Mouse (Mus musculus) liver, embryonic 16.5 days (tissue): ENCODE data around the gene Ppm1l. TPM values are rescaled to one million over a fixed set of nuclear protein-coding genes. Genes with fewer than 3 reads are reported as not detected.

Experiments
- ATAC-seq: fragments of 200-750 bp; cut with Nextera tagmentation; 2 replicates; pipeline ENCODE4 v1.8.0; 2017; ENCODE audit warnings: low read depth, mild to moderate bottlenecking, moderate number of reproducible peaks, moderate library complexity
- H3K27ac ChIP-seq: fragments of 300-500 bp; sonication (generic); 2 replicates; pipeline ENCODE4 v1.5.1; 2014; ENCODE audit warnings: mild to moderate bottlenecking, low read length
- H3K27me3 ChIP-seq: fragments of 300-500 bp; sonication (generic); 2 replicates; pipeline ENCODE4 v1.6.1; 2014; ENCODE audit warnings: low read depth, low read length, mixed read lengths; ENCODE audit not compliant: control insufficient read depth, insufficient read depth
- H3K36me3 ChIP-seq: fragments of 300-500 bp; sonication (generic); 2 replicates; pipeline ENCODE4 v1.6.1; 2014; ENCODE audit warnings: mild to moderate bottlenecking; ENCODE audit not compliant: control insufficient read depth, insufficient read depth
- H3K4me1 ChIP-seq: fragments of 300-500 bp; sonication (generic); 2 replicates; pipeline ENCODE4 v1.6.1; 2014; ENCODE audit warnings: low read depth, low read length, mixed read lengths; ENCODE audit not compliant: control insufficient read depth
- H3K4me2 ChIP-seq: fragments of 300-500 bp; sonication (generic); 2 replicates; pipeline ENCODE4 v1.6.1; 2014; ENCODE audit warnings: low read depth, low read length, mixed read lengths
- H3K4me3 ChIP-seq: fragments of 300-500 bp; sonication (generic); 2 replicates; pipeline ENCODE4 v1.5.1; 2014; ENCODE audit warnings: low read depth, mild to moderate bottlenecking, low read length
- H3K9ac ChIP-seq: fragments of 300-500 bp; sonication (generic); 2 replicates; pipeline ENCODE4 v1.6.1; 2014; ENCODE audit warnings: low read depth, low read length
- H3K9me3 ChIP-seq: fragments of 300-500 bp; sonication (generic); replicated peaks from 2 replicates; pipeline ENCODE4 v1.6.1; 2016; ENCODE audit warnings: low read length; ENCODE audit not compliant: control insufficient read depth
- WGBS: fragments of 180-500 bp; shearing (Covaris S2); extraction: QIAGEN DNeasy Blood & Tissue Kit; methylation state at CpG from one replicate; pipeline ENCODE4 v1.1.7; 2014; ENCODE audit not compliant: insufficient replicate concordance; 5-methylcytosine and 5-hydroxymethylcytosine counted together
- polyA plus RNA-seq: library from polyadenylated mRNA; unstranded; fragments of >200 nt; fragmentation: Nextera tagmentation; extraction: Ambion mirVana; gene quantifications from 2 replicates; pipeline ENCODE4 v1.2.1, GENCODE M21; 2015

The Ppm1l gene
- polyA plus RNA-seq, 1 experiment from 2014 or later = 4.6 TPM

- Histone ChIP-seq H3K27me3 (no peaks in the 10 kb centered on the region), H3K9me3 (no peaks in the 10 kb centered on the region), H3K4me1 (no peaks in the 10 kb centered on the region), H3K27ac (no peak overlapping the region), H3K36me3 (no peaks in the 10 kb centered on the region), H3K4me3 (no peak overlapping the region), H3K4me2 (no peak overlapping the region), H3K9ac (no peak overlapping the region)
- ATAC-seq = no peak
- WGBS = 85% methylated on average over 5 of the region's 5 CpGs
These were observed 139.4 kb downstream of the Ppm1l start for GRCm38 (mm10) chr3:69456071-69456470.

GRCm38 (mm10) chr3:69458756-69459155, 142.1 kb downstream of the Ppm1l start:
- Histone ChIP-seq H3K4me2 (no peak overlapping the region), H3K4me3 (no peak overlapping the region), H3K9ac (no peak overlapping the region), H3K36me3 (no peaks in the 10 kb centered on the region), H3K4me1 (no peaks in the 10 kb centered on the region), H3K27ac (no peak overlapping the region), H3K9me3 (no peaks in the 10 kb centered on the region), H3K27me3 (no peaks in the 10 kb centered on the region)
- WGBS = 70% methylated on average over 6 of the region's 6 CpGs
- no peak for ATAC-seq

- Histone ChIP-seq H3K4me3 (no peak overlapping the region), H3K4me2 (no peak overlapping the region)
- ATAC-seq = no peak
These were observed 145.3 kb downstream of the Ppm1l start for GRCm38 (mm10) chr3:69461956-69462355.

GRCm38 (mm10) chr3:69465751-69466150, 149.1 kb downstream of the Ppm1l start:
- 76% methylated on average over 4 of the region's 4 CpGs for WGBS
- no peak overlapping the region for H3K4me2 ChIP-seq
- no peaks in the 10 kb centered on the region for H3K36me3 ChIP-seq
- no peak overlapping the region for H3K4me3 ChIP-seq
- no peak for ATAC-seq
- H3K9ac ChIP-seq = no peak overlapping the region
- H3K9me3 ChIP-seq = no peaks in the 10 kb centered on the region
- H3K27me3 ChIP-seq = no peaks in the 10 kb centered on the region
- H3K4me1 ChIP-seq = peaks cover 12% of the 10 kb centered on the region
- H3K27ac ChIP-seq = no peak overlapping the region

More at GRCm38 (mm10) chr3:69461956-69462355, 145.3 kb downstream of the Ppm1l start:
- Histone ChIP-seq H3K27ac (no peak overlapping the region), H3K9me3 (no peaks in the 10 kb centered on the region), H3K9ac (no peak overlapping the region), H3K4me1 (no peaks in the 10 kb centered on the region), H3K36me3 (no peaks in the 10 kb centered on the region), H3K27me3 (no peaks in the 10 kb centered on the region)
- 79% methylated on average over 1 of the region's 1 CpGs for WGBS

- WGBS = 17% methylated on average over 9 of the region's 9 CpGs
These were observed 151.8 kb downstream of the Ppm1l start for GRCm38 (mm10) chr3:69468280-69469008.

GRCm38 (mm10) chr3:69469463-69470141, 152.9 kb downstream of the Ppm1l start:
- H3K27ac ChIP-seq = no peak overlapping the region
- H3K36me3 ChIP-seq = no peaks in the 10 kb centered on the region
- no peaks in the 10 kb centered on the region for H3K27me3 ChIP-seq
- H3K9ac ChIP-seq = no peak overlapping the region
- peak; percentile 92 for ATAC-seq
- no peak overlapping the region for H3K4me3 ChIP-seq
- no peaks in the 10 kb centered on the region for H3K9me3 ChIP-seq
- H3K4me1 ChIP-seq = peaks cover 12% of the 10 kb centered on the region
- H3K4me2 ChIP-seq = no peak overlapping the region
- 5% methylated on average over 5 of the region's 6 CpGs for WGBS

More at GRCm38 (mm10) chr3:69468280-69469008, 151.8 kb downstream of the Ppm1l start:
- no peak overlapping the region for H3K27ac ChIP-seq
- H3K27me3 ChIP-seq = no peaks in the 10 kb centered on the region
- H3K36me3 ChIP-seq = no peaks in the 10 kb centered on the region
- no peak overlapping the region for H3K4me3 ChIP-seq
- H3K9ac ChIP-seq = no peak overlapping the region
- H3K4me2 ChIP-seq = no peak overlapping the region
- no peak for ATAC-seq
- no peaks in the 10 kb centered on the region for H3K9me3 ChIP-seq
- peaks cover 12% of the 10 kb centered on the region for H3K4me1 ChIP-seq

GRCm38 (mm10) chr3:69470142-69470796, 153.6 kb downstream of the Ppm1l start:
- no peaks in the 10 kb centered on the region for H3K36me3 ChIP-seq
- peaks cover 12% of the 10 kb centered on the region for H3K4me1 ChIP-seq
- no peak overlapping the region for H3K4me3 ChIP-seq
- H3K9me3 ChIP-seq = no peaks in the 10 kb centered on the region
- 76% methylated on average over 11 of the region's 11 CpGs for WGBS
- H3K27ac ChIP-seq = no peak overlapping the region
- H3K4me2 ChIP-seq = no peak overlapping the region
- no peaks in the 10 kb centered on the region for H3K27me3 ChIP-seq
- ATAC-seq = no peak
- H3K9ac ChIP-seq = no peak overlapping the region

- no peaks in the 10 kb centered on the region for H3K36me3 ChIP-seq
- H3K9me3 ChIP-seq = no peaks in the 10 kb centered on the region
- no peak for ATAC-seq
- no peaks in the 10 kb centered on the region for H3K4me1 ChIP-seq
- no peak overlapping the region for H3K27ac ChIP-seq
- H3K4me3 ChIP-seq = no peak overlapping the region
- no peak overlapping the region for H3K4me2 ChIP-seq
- H3K27me3 ChIP-seq = no peaks in the 10 kb centered on the region
- no peak overlapping the region for H3K9ac ChIP-seq
- 60% methylated on average over 12 of the region's 12 CpGs for WGBS
These were observed 159.3 kb downstream of the Ppm1l start for GRCm38 (mm10) chr3:69475850-69476450.
